Mouse (Mus musculus): Measurements from ENCODE around the gene Pwwp2b. TPM values are rescaled to one million over a fixed set of nuclear protein-coding genes. Genes with fewer than 3 reads are reported as not detected.
A peak's percentile ranks its signal among the peaks of the same experiment; 100 is the strongest.

Pwwp2b gene
- total and polyA plus RNA-seq, 3 experiments = 1.9 to 4.3 TPM; not detected in 1

DNA sequence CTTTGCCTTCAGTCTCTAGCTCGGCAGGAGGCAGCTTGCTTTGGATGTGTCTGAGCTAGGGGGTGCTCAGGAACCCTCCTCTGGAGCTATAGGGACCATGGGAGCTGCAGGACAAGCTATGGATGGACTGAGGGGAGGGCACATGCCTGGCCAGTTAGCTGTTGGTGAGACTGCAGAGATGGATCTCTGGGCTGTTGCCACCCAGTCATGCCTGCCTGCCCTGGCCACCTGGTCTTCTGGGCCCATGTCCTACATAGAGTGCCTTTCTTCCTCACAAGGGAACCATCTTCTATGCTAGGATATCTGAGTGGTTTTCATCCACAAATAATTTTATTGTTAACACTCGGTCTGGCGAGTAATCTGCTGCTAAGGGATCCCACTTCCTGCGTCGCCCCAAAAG is 28.8 kb upstream of the Pwwp2b start:
- Histone ChIP-seq H3K79me2 (ENCODE audit: control insufficient read depth, insufficient read depth, low read length, poor library complexity) (no peaks in the 10 kb centered on the region), H3K9ac (ENCODE audit: control insufficient read depth, low read depth, low read length, poor library complexity, severe bottlenecking) (no peak overlapping the region), H3K27ac (ENCODE audit: control insufficient read depth, low read depth, low read length) (no peak overlapping the region), H3K9me3 (replicated peaks; ENCODE audit: insufficient read depth, low read length) (no peaks in the 10 kb centered on the region), H3K4me3 (ENCODE audit: control insufficient read depth in 1 of 2, insufficient read depth in 1 of 2, low read depth in 2 of 2, low read length in 2 of 2) (no peak overlapping the region), H3K27me3 (ENCODE audit: control insufficient read depth in 1 of 2, insufficient read depth in 2 of 2, low read length in 2 of 2) (no peaks in the 10 kb centered on the region; a peak in 1 of 4 replicates), H3K4me1 (ENCODE audit: control insufficient read depth in 1 of 2, insufficient read depth in 2 of 2, low read length in 2 of 2) (peaks cover 0 to 5% of the 10 kb centered on the region in 2 experiments; a peak in 3 of 4 replicates), H3K36me3 (ENCODE audit: control insufficient read depth in 1 of 2, insufficient read depth in 2 of 2, low read length in 2 of 2) (peaks cover 0 to 2% of the 10 kb centered on the region in 2 experiments; a peak in 1 of 4 replicates)
- no peak for TF ChIP-seq SIN3A (IDR thresholded peaks at IDR 0.05; ENCODE audit: low read length)
- no peak for TF ChIP-seq JUND (IDR thresholded peaks at IDR 0.05; ENCODE audit: low read depth, low read length)
- TF ChIP-seq CHD1 (IDR thresholded peaks at IDR 0.05; ENCODE audit: low read depth, low read length) = no peak
- no peak for TF ChIP-seq TAL1 (IDR thresholded peaks at IDR 0.05; ENCODE audit: low read length)
- no peak for TF ChIP-seq TCF12 (IDR thresholded peaks at IDR 0.05; ENCODE audit: low read depth, low read length)
- no peak for TF ChIP-seq USF2 (IDR thresholded peaks at IDR 0.05; ENCODE audit: borderline replicate concordance in 1 of 2, insufficient read depth in 1 of 2, low read depth in 1 of 2, low read length in 2 of 2)
- TF ChIP-seq UBTF (IDR thresholded peaks at IDR 0.05; ENCODE audit: borderline replicate concordance, insufficient read depth, low read depth, low read length) = no peak
- no peak for TF ChIP-seq CTCF (IDR thresholded peaks at IDR 0.05 in 2 of 3, conservative IDR thresholded peaks at IDR 0.05 in 1 of 3; ENCODE audit: control insufficient read depth in 1 of 3, insufficient read depth in 1 of 3, low read depth in 2 of 3, low read length in 3 of 3, poor library complexity in 1 of 3, severe bottlenecking in 1 of 3)
- no peak for TF ChIP-seq RAD21 (IDR thresholded peaks at IDR 0.05; ENCODE audit: low read depth, low read length)
- TF ChIP-seq ZMIZ1 (IDR thresholded peaks at IDR 0.05; ENCODE audit: low read depth, low read length) = no peak
- no peak for TF ChIP-seq MYB (IDR thresholded peaks at IDR 0.05; ENCODE audit: low read depth, low read length)
- no peak for TF ChIP-seq RCOR1 (IDR thresholded peaks at IDR 0.05; ENCODE audit: low read depth, low read length)
- no peak for TF ChIP-seq ZKSCAN1 (IDR thresholded peaks at IDR 0.05; ENCODE audit: low read depth, low read length)
- TF ChIP-seq MXI1 (IDR thresholded peaks at IDR 0.05; ENCODE audit: low read depth, low read length) = no peak
- TF ChIP-seq MAX (IDR thresholded peaks at IDR 0.05; ENCODE audit: low read length) = no peak
- TF ChIP-seq EP300 (IDR thresholded peaks at IDR 0.05; ENCODE audit: low read depth in 1 of 2, low read length in 2 of 2) = no peak
- no peak for TF ChIP-seq NELFE (IDR thresholded peaks at IDR 0.05; ENCODE audit: low read depth, low read length)
- TF ChIP-seq POLR2AphosphoS2 (IDR thresholded peaks at IDR 0.05; ENCODE audit: low read length) = no peak
- TF ChIP-seq HCFC1 (IDR thresholded peaks at IDR 0.05; ENCODE audit: low read depth, low read length) = no peak
- no peak for DNase-seq (ENCODE audit: low read depth, low spot score)

DNA sequence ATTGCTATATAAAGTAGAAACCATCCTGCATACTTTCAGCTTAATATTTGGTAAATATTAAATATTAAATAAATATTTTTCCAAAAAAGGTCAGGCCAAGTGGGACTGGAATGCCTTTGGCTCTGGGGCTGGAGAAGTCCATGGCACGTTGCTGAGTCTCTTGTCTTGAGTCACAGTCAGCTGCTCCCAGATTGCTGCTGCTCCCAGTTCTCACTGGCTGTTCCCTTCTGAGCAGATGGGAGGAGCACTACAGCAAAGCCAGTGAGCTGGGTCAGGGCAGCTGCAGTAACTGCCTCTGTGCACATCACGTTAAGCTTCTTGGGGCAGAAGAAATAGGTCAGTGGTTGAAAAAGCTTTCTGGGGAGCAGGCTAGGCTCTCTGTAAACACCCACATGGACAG is 28.0 kb upstream of the Pwwp2b start:
- Histone ChIP-seq H3K27me3 (ENCODE audit: control insufficient read depth in 1 of 2, insufficient read depth in 2 of 2, low read length in 2 of 2) (no peaks in the 10 kb centered on the region; a peak in 1 of 4 replicates), H3K27ac (ENCODE audit: control insufficient read depth, low read depth, low read length) (no peak overlapping the region), H3K79me2 (ENCODE audit: control insufficient read depth, insufficient read depth, low read length, poor library complexity) (no peaks in the 10 kb centered on the region), H3K4me1 (ENCODE audit: control insufficient read depth in 1 of 2, insufficient read depth in 2 of 2, low read length in 2 of 2) (peaks cover 0 to 5% of the 10 kb centered on the region in 2 experiments; a peak in 3 of 4 replicates), H3K9me3 (replicated peaks; ENCODE audit: insufficient read depth, low read length) (no peaks in the 10 kb centered on the region), H3K9ac (ENCODE audit: control insufficient read depth, low read depth, low read length, poor library complexity, severe bottlenecking) (no peak overlapping the region), H3K36me3 (ENCODE audit: control insufficient read depth in 1 of 2, insufficient read depth in 2 of 2, low read length in 2 of 2) (peaks cover 0 to 2% of the 10 kb centered on the region in 2 experiments; a peak in 1 of 4 replicates), H3K4me3 (ENCODE audit: control insufficient read depth in 1 of 2, insufficient read depth in 1 of 2, low read depth in 2 of 2, low read length in 2 of 2) (no peak overlapping the region)
- TF ChIP-seq EP300 (IDR thresholded peaks at IDR 0.05; ENCODE audit: low read depth in 1 of 2, low read length in 2 of 2) (no peak), MAX (IDR thresholded peaks at IDR 0.05; ENCODE audit: low read length) (peak; percentile 45; the same call in 1 of the 2 replicates)
- peak; percentile 75 for DNase-seq (ENCODE audit: low read depth, low spot score)

All from MEL (cell line).